9 mouse cellular contexts compared by ENCODE assay signal in the genomic region with DNA sequence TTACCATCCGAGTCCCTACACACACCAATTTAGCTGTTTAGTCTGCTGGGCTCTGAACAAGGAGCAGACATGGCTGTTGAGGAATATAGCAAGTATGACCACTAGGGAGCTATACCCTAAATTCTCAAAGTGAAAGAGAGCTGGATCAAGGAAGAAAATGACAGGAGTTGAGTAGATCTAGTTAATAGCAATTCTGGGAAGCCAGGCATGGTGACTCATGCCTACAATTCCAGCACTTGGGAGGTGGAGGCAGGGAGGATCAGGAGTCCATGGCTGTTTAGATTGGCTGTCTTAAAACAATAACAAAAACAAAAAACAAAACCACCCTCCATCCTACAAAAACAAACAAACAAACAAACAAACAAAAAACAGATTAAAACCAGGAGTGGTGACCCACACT. TPM values are rescaled to one million over a fixed set of nuclear protein-coding genes. Genes with fewer than 3 reads are reported as not detected.
DNase-seq lines count a peak whose midpoint lies in the region; ATAC-seq and TF ChIP-seq lines count a peak whose summit lies in the region.
"Had no signal": no experiment of that assay in that cellular context is flagged by ENCODE, and none has a peak within 500 bp of the region (broad histone marks: within the 10 kb centered on the region; RNA-seq: fewer than 3 reads in every experiment).

No protein-coding gene starts in this region.

- H3K4me2 ChIP-seq in heart, embryonic 12.5 days, result peak overlapping the region; percentile 91; the same call in 1 of the 2 replicates
- H3K4me2 ChIP-seq in hindbrain, embryonic 12.5 days (replicated peaks), result peak overlapping the region; percentile 75
- H3K4me2 ChIP-seq in midbrain, embryonic 11.5 days, result peak overlapping the region; percentile 84; the same call in 1 of the 2 replicates

- WGBS in heart, embryonic 12.5 days, result 88% methylated on average over 1 of the region's 1 CpGs
- 89% methylated on average over 1 of the region's 1 CpGs for WGBS in hindbrain, embryonic 12.5 days
- 74% methylated on average over 1 of the region's 1 CpGs for WGBS in midbrain, embryonic 11.5 days

- no peak overlapping the region for H3K27ac ChIP-seq in heart, embryonic 12.5 days (ENCODE audit: poor library complexity, severe bottlenecking)
- no peak overlapping the region for H3K27ac ChIP-seq in hindbrain, embryonic 12.5 days
- no peak overlapping the region for H3K27ac ChIP-seq in midbrain, embryonic 11.5 days (ENCODE audit: low read depth, low read length)
- no peak overlapping the region for H3K27ac ChIP-seq in left cerebral cortex, adult 2 months

- no peak for ATAC-seq in heart, embryonic 12.5 days (ENCODE audit: insufficient number of reproducible peaks, low FRiP score)
- ATAC-seq in G1E (ENCODE audit: extremely low read depth, insufficient number of reproducible peaks, low FRiP score, poor library complexity, severe bottlenecking), result no peak
- ATAC-seq in hindbrain, embryonic 12.5 days (ENCODE audit: low FRiP score), result no peak
- no peak for ATAC-seq in midbrain, embryonic 11.5 days (ENCODE audit: low FRiP score)

- H3K27me3 ChIP-seq in heart, embryonic 12.5 days (replicated peaks), result 0 out of 2 replicates have a peak, but pooled peaks cover 4% of the 10 kb centered on the region
- H3K27me3 ChIP-seq in G1E (ENCODE audit: insufficient read depth, low read length), result peaks cover 3% of the 10 kb centered on the region
- peaks cover 5% of the 10 kb centered on the region for H3K27me3 ChIP-seq in hindbrain, embryonic 12.5 days
- H3K27me3 ChIP-seq in midbrain, embryonic 11.5 days (ENCODE audit: control insufficient read depth, insufficient read depth, low read length), result no peaks in the 10 kb centered on the region

- intact Hi-C loops in left cerebral cortex, adult 2 months (cut with DNase I), result loop anchor here (5.0 to 10.0 kb wide), 3 partner anchors 49 to 264 kb away; a partner anchor contains a TSS

- no peak overlapping the region for H3K9ac ChIP-seq in heart, embryonic 12.5 days
- H3K9ac ChIP-seq in hindbrain, embryonic 12.5 days, result no peak overlapping the region
- no peak overlapping the region for H3K9ac ChIP-seq in midbrain, embryonic 11.5 days (ENCODE audit: low read length)

- no peaks in the 10 kb centered on the region for H3K9me3 ChIP-seq in heart, embryonic 12.5 days (replicated peaks)
- H3K9me3 ChIP-seq in G1E (replicated peaks), result no peaks in the 10 kb centered on the region
- no peaks in the 10 kb centered on the region for H3K9me3 ChIP-seq in hindbrain, embryonic 12.5 days (replicated peaks)
- no peaks in the 10 kb centered on the region for H3K9me3 ChIP-seq in midbrain, embryonic 11.5 days (ENCODE audit: control insufficient read depth, low read length)

- DNase-seq in heart, adult 11 months, result no peak
- no peak for DNase-seq in G1E (ENCODE audit: low spot score)
- no peak for DNase-seq in midbrain, embryonic 11.5 days (ENCODE audit: low spot score, missing footprints)
- no peak for DNase-seq in cerebellum, postnatal 4 days (ENCODE audit: low spot score in 2 of 2)
- DNase-seq in left cerebral cortex, adult 2 months (ENCODE audit: extremely low spot score in 1 of 2, low spot score in 2 of 2), result no peak
- no peak for DNase-seq in layer of hippocampus, adult 18-20 months (ENCODE audit: low spot score in 2 of 2)
- DNase-seq: cerebellum, postnatal 10 days had no signal

- peaks cover 10% of the 10 kb centered on the region for H3K4me1 ChIP-seq in heart, embryonic 12.5 days (replicated peaks)
- H3K4me1 ChIP-seq in G1E (ENCODE audit: insufficient read depth, low read depth, low read length), result peaks cover 26% of the 10 kb centered on the region
- H3K4me1 ChIP-seq in hindbrain, embryonic 12.5 days, result peaks cover 20% of the 10 kb centered on the region
- H3K4me1 ChIP-seq in midbrain, embryonic 11.5 days (ENCODE audit: control insufficient read depth, insufficient read depth, low read length), result peaks cover 10% of the 10 kb centered on the region; the same call in 1 of the 2 replicates

- no peak for TF ChIP-seq CTCF in G1E (IDR thresholded peaks at IDR 0.05; ENCODE audit: low read depth, low read length)
- no peak for TF ChIP-seq CTCF in left cerebral cortex, adult 2 months (IDR thresholded peaks at IDR 0.05)

- H3K4me3 ChIP-seq in heart, embryonic 12.5 days, result peak overlapping the region; percentile 97; the same call in 1 of the 2 replicates
- H3K4me3 ChIP-seq in G1E (ENCODE audit: low read depth, low read length), result peak overlapping the region; percentile 97; the same call in 1 of the 2 replicates
- H3K4me3 ChIP-seq in hindbrain, embryonic 12.5 days, result no peak overlapping the region
- no peak overlapping the region for H3K4me3 ChIP-seq in midbrain, embryonic 11.5 days (ENCODE audit: low read depth, low read length)
- H3K4me3 ChIP-seq in left cerebral cortex, adult 2 months, result no peak overlapping the region; the same call in 1 of the 2 replicates

- peaks cover 10% of the 10 kb centered on the region; the same call in 1 of the 2 replicates for H3K36me3 ChIP-seq in heart, embryonic 12.5 days
- peaks cover 43% of the 10 kb centered on the region for H3K36me3 ChIP-seq in G1E (replicated peaks)
- H3K36me3 ChIP-seq in hindbrain, embryonic 12.5 days, result no peaks in the 10 kb centered on the region
- no peaks in the 10 kb centered on the region for H3K36me3 ChIP-seq in midbrain, embryonic 11.5 days (ENCODE audit: control insufficient read depth, insufficient read depth, low read length)

RNA-seq across cellular contexts. Expression of a gene that starts 1.2 kb away (rescaled TPM):
- 7.4 and 7.5 TPM in 2 replicates for polyA plus RNA-seq in heart, embryonic 12.5 days (2016; fragmentation: Nextera tagmentation; extraction: Ambion mirVana)
- 27.1 and 35.1 TPM in 2 replicates for total RNA-seq in G1E (2014; fragmentation: Nextera tagmentation)
- total RNA-seq in G1E (2017), result 8.9 and 9.4 TPM in 2 replicates
- 11.7 and 12.0 TPM in 2 replicates for polyA plus RNA-seq in G1E (2012)
- 11.5 and 12.1 TPM in 2 replicates for polyA plus RNA-seq in hindbrain, embryonic 12.5 days (2016; fragmentation: Nextera tagmentation; extraction: Ambion mirVana)
- 6.4 and 7.6 TPM in 2 replicates for polyA plus RNA-seq in midbrain, embryonic 11.5 days (2014; fragmentation: Nextera tagmentation; extraction: Ambion mirVana)
- 10 to 100 TPM; 17.0 to 19.8 TPM for total RNA-seq in left cerebral cortex, adult 2 months (2021)
- total RNA-seq in layer of hippocampus, adult 18-20 months (2021), result 10 to 100 TPM; 19.8 to 21.2 TPM

RNA-seq across cellular contexts. Expression of a gene that starts 47.8 kb away (rescaled TPM):
- polyA plus RNA-seq in heart, embryonic 12.5 days (2016; fragmentation: Nextera tagmentation; extraction: Ambion mirVana), result 6.7 and 8.9 TPM in 2 replicates
- 5.2 and 8.0 TPM in 2 replicates for total RNA-seq in G1E (2014; fragmentation: Nextera tagmentation)
- 11.2 and 12.6 TPM in 2 replicates for total RNA-seq in G1E (2017)
- 11.5 and 13.2 TPM in 2 replicates for polyA plus RNA-seq in G1E (2012)
- polyA plus RNA-seq in hindbrain, embryonic 12.5 days (2016; fragmentation: Nextera tagmentation; extraction: Ambion mirVana), result 5.2 and 5.9 TPM in 2 replicates
- polyA plus RNA-seq in midbrain, embryonic 11.5 days (2014; fragmentation: Nextera tagmentation; extraction: Ambion mirVana), result 2.4 and 2.8 TPM in 2 replicates
- total RNA-seq in left cerebral cortex, adult 2 months (2021), result 10 to 100 TPM; 10.8 to 14.0 TPM
- total RNA-seq in layer of hippocampus, adult 18-20 months (2021), result 10 to 100 TPM; 10.5 to 12.1 TPM

Comparison
In these comparisons a context has a peak if more than half of its experiments do, and no peak if none do; other contexts are left out.
1. H3K4me3 ChIP-seq: peak in heart, embryonic 12.5 days (single experiment) and G1E (single experiment); none in hindbrain, embryonic 12.5 days (single experiment), midbrain, embryonic 11.5 days (single experiment) and left cerebral cortex, adult 2 months (single experiment).
2. Peak in every context shown above with its lines, with median percentiles within 50 percentile points of each other: H3K4me2 ChIP-seq.